Mouse (Mus musculus) CH12.LX (cell line): Measurements from ENCODE around the gene Tradd.

Experiments used
- CHD2 ChIP-seq: IDR thresholded peaks from 2 replicates; pipeline ENCODE4 v1.6.1; 2011; ENCODE audit warnings: low read length, improper control_type of control experiment
- CTCF ChIP-seq, 2 experiments: IDR thresholded peaks in 1 of 2; conservative IDR thresholded peaks in 1 of 2; 2 replicates each; pipeline ENCODE4 v1.5.1; 2011 to 2012; ENCODE audit warnings: low read depth in 2 of 2, low read length in 2 of 2, improper control_type of control experiment in 1 of 2, inconsistent platforms in 1 of 2, mild to moderate bottlenecking in 1 of 2, moderate library complexity in 1 of 2
- EP300 ChIP-seq: IDR thresholded peaks from 2 replicates; pipeline ENCODE4 v1.6.1; 2011; ENCODE audit warnings: low read length, improper control_type of control experiment
- POLR2A ChIP-seq: IDR thresholded peaks from 2 replicates; pipeline ENCODE4 v1.6.1; 2011; ENCODE audit warnings: low read depth, mild to moderate bottlenecking, improper control_type of control experiment, low read length

DNA sequence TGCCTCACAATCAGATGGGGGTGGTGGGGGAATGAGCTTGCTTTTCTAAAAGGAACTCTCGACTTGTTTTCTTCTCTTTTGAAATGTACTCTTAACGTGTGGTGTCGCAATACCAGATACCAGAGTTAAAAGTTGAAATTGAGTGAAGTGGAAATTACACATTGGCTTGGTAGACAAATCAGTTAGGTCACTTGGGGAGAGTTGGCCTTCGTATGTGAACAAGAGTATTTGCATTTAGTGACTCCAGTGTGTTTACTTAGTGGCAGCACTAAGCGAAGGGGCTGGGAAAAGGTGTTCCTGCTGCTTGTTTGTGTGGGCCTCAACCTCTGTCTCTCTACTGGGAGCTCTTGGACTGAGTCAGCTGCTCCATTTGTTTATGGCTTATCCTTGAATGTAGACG lies 38.5 kb downstream of the Tradd start:
- TF ChIP-seq EP300 (no peak), CTCF (conservative IDR thresholded peaks at IDR 0.05 in 1 of 2, IDR thresholded peaks at IDR 0.05 in 1 of 2; ENCODE audit: low read depth in 2 of 2, low read length in 2 of 2) (no peak), POLR2A (no peak), CHD2 (no peak)
